Mouse (Mus musculus) cerebellum, adult 2 months (tissue): ENCODE results near the gene Togaram1.

Experiments
- CTCF ChIP-seq: fragments of 200-500 bp; IDR thresholded peaks from 2 replicates; pipeline ENCODE4 v1.5.1; 2011; ENCODE audit warnings: low read depth, mild to moderate bottlenecking, control low read depth, low read length, moderate library complexity, borderline replicate concordance; ENCODE audit not compliant: insufficient read depth
- POLR2A ChIP-seq: fragments of 200-500 bp; IDR thresholded peaks from 2 replicates; pipeline ENCODE4 v1.6.1; 2011; ENCODE audit warnings: low read length, control low read depth, borderline replicate concordance; ENCODE audit not compliant: insufficient read depth

GRCm38 (mm10) chr12:65058203-65058602, 92.6 kb downstream of the Togaram1 start:
- TF ChIP-seq CTCF (no peak), POLR2A (no peak)
